Mouse (Mus musculus): Measurements from ENCODE around the gene Castor1. TPM values are rescaled to one million over a fixed set of nuclear protein-coding genes. Genes with fewer than 3 reads are reported as not detected.

The Castor1 gene
- polyA plus RNA-seq, 1 experiment: 1.2 TPM

- TF ChIP-seq GATA1 (IDR thresholded peaks at IDR 0.05; ENCODE audit: low read length): no peak
Observed at GRCm38 (mm10) chr11:4201981-4202700, 15.9 kb upstream of the Castor1 start.

GRCm38 (mm10) chr11:4202995-4203704, 14.9 kb upstream of the Castor1 start:
- no peak for TF ChIP-seq GATA1 (IDR thresholded peaks at IDR 0.05; ENCODE audit: low read length)

DNA sequence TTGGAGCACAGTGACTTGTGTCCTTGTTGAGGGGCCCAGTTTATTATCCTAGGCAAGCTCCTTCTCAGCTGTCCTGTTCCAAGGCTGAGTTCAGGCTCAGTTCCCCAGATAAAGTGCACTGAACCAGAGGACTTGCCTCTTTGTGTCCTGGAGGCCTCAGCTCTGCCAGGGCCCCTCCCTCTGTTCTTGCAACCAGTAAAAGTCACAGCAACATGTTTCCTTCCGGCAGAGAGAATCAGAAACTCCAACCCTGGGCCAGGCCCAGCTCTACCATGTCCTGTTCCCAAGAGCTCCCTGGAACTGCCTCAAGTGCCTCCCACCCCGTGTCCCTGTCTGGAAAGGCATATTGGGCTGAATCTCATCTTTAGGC, 14.3 kb upstream of the Castor1 start:
- no peak for TF ChIP-seq GATA1 (IDR thresholded peaks at IDR 0.05; ENCODE audit: low read length)

DNA sequence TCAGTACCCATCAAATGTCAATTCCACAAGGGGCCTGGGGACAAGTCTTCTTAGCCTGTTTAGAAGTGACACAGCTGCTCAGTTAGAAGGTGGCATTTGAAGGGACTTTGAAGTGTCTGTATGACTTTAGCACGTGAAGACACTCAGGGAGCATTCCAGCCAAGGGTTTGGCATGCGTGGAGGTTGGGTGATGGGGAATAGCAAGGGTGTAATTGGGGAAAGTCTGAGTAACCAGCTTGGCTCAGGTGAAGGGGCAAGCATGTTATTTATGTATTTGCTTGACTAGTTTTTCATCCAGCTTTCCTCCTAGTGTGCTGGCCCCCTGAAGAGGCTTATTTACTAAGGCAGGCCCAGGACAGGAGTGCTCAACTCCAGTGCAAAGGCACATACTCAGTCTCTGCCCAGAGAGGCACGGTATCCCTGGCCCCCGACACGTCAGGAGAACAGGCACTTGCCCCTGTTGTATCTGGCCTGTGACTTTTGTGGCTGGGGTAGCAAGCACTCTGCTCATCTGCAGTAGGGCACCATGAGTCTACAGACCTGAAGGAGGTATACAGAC, 12.8 kb upstream of the Castor1 start:
- TF ChIP-seq GATA1 (IDR thresholded peaks at IDR 0.05; ENCODE audit: low read length): no peak

DNA sequence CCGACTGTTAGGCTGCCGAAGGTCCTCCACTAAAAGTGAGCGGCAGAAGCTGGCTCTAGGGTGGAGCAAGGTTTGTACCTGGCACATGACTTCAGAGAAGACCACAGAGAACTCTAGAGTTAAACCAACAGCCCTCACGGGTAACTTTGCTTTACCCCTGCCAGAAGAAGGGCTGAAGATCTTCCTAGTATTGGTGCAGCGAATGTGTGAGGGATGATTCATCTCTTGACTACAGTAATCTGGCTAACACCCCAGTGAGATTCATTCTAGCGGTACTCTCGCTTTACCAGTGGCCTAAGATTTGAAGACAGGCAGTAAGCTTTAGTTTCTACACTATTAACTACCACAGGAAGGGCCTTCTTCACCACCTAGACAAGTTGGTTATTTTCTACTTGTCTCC, 12.1 kb upstream of the Castor1 start:
- no peak for TF ChIP-seq GATA1 (IDR thresholded peaks at IDR 0.05; ENCODE audit: low read length)

GRCm38 (mm10) chr11:4206563-4206962, 11.5 kb upstream of the Castor1 start:
- TF ChIP-seq GATA1 (IDR thresholded peaks at IDR 0.05; ENCODE audit: low read length): no peak

GRCm38 (mm10) chr11:4207655-4208054, 10.4 kb upstream of the Castor1 start:
- TF ChIP-seq GATA1 (IDR thresholded peaks at IDR 0.05; ENCODE audit: low read length): no peak

DNA sequence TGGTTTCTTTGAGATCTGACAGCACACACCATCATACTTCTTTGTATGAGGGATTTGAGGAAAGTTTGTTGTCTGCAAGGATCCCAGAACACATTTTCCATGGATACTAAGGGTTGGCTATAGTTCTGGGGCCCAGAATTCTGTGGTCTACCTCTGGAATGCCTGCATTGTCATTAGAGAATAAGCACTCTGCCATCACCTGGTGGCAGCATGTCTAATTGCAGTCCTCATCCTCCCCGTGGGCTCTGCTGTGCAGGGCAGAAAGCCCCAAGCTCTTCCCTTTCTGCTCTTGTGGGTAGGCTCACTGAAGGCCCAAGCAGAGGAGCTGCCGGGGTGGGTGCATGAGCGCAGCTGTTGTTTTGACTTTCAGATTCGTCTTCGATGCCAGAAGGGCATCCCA, 8.5 kb upstream of the Castor1 start:
- TF ChIP-seq GATA1 (IDR thresholded peaks at IDR 0.05; ENCODE audit: low read length): no peak

DNA sequence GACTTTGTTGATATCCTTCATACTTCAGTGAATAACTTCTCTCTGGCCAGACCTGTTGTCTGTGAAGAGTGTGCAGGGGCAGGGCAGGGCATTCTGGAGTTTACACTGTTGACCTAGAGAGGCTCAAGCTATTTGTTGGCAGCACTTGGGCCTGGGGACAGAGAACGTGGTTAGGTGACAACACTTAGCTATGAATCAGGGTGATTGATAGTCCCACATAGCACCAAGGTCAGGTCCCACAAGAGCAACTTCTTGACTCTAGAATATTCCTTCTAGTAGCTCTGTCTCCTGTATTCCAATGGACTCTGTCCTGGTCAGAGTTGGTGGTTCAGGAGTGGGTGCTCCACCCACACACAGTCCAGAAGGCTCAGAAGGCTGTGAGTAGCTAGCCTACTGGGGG, 7.2 kb upstream of the Castor1 start:
- no peak for TF ChIP-seq GATA1 (IDR thresholded peaks at IDR 0.05; ENCODE audit: low read length)

DNA sequence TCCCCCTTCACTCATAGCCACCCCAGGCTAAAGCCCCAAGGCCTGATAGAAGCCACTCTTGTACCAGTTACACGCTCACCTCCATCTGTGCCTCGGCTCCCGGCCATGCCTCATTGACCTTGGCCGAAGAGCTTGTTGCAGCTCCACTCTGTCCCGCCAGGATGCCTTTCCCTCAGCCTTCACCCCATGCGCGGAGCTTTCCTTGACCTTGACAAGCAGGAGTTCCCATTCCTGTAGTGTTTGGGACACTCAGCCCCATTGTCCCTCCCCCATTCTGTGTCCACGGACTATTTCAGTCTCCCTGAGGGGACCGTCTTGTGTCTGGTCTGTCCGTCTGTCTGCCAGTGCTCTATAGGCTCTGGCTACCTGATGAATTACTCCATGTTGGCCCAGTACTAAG, 4.9 kb upstream of the Castor1 start:
- TF ChIP-seq GATA1 (IDR thresholded peaks at IDR 0.05; ENCODE audit: low read length): no peak

GRCm38 (mm10) chr11:4214572-4214971, 3.5 kb upstream of the Castor1 start:
- TF ChIP-seq GATA1 (IDR thresholded peaks at IDR 0.05; ENCODE audit: low read length): no peak

DNA sequence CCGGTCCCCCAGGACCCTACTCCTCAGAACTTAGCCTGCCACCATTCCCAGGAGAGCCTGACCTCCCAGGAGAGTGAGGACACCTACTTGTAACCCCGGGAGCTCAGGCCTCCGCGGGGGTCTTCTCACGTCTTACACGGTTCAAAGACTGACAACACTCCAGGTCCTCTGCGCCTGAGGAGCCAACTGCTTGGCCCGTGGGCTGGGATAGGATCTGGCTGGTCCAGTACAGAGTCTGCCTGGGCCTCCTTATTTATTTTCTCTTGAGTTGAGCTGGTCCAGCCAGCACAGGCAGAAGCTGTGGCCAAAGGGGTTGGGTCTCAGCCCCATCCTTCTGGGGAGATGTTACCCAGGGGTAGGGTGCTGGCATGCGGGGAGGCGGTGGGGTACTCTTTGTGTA, 3.0 kb upstream of the Castor1 start:
- TF ChIP-seq GATA1 (IDR thresholded peaks at IDR 0.05; ENCODE audit: low read length): no peak

GRCm38 (mm10) chr11:4216248-4217000, 1.6 kb upstream of the Castor1 start:
- no peak for TF ChIP-seq GATA1 (IDR thresholded peaks at IDR 0.05; ENCODE audit: low read length)

GRCm38 (mm10) chr11:4218637-4219036, 612 bp downstream of the Castor1 start:
- no peak for TF ChIP-seq GATA1 (IDR thresholded peaks at IDR 0.05; ENCODE audit: low read length)

DNA sequence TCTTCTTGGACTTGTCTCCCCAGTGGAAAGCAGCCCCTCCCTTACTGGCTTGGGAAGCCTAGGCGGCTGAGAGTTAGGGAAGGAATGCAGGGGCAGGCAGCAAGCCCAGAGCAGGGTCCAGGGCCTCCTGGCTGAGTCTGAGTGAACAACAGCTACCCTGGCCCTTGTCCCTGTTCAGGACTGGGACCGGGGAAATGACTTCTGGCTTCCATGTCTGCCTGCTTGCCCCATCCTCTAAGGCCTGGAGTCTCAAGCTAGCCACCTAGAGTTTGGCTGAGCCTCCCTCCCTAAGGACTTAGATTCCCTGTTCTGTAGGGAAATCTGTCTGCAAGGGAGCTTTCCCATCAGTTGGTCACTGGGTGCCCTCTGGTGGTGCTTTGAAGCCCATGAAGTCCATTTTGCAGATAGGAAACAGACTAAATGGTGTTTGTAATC, 1.3 kb downstream of the Castor1 start:
- TF ChIP-seq GATA1 (IDR thresholded peaks at IDR 0.05; ENCODE audit: low read length): no peak

DNA sequence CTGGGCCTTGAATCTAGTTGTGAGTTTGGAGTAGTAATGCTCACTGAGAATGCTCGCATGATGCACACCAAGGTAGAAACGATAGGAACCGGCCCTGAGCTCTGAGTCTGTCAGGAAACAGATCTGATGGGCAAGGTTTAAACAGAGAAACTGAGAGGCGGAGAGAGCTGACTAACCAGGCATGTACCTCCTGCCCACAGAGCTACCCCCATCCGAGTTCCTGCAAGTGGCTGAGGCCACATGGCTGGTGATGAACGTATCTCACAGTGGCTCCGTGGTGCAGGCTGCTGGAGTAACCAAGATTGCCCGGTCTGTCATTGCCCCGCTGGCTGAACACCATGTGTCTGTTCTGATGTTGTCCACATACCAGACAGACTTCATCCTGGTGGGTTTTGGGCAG, 1.9 kb downstream of the Castor1 start:
- no peak for TF ChIP-seq GATA1 (IDR thresholded peaks at IDR 0.05; ENCODE audit: low read length)

Measured in G1E-ER4 (cell line).